Mouse (Mus musculus) liver, embryonic 12.5 days (tissue): ENCODE data around the gene Parm1. TPM values are rescaled to one million over a fixed set of nuclear protein-coding genes. Genes with fewer than 3 reads are reported as not detected.

Experiments
- ATAC-seq: fragments of 200-750 bp; cut with Nextera tagmentation; 2 replicates; pipeline ENCODE4 v1.8.0; 2017; ENCODE audit warnings: moderate number of reproducible peaks, mild to moderate bottlenecking, moderate library complexity
- H3K27ac ChIP-seq: fragments of 300-500 bp; sonication (generic); 2 replicates; pipeline ENCODE4 v1.5.1; 2016; ENCODE audit warnings: mild to moderate bottlenecking
- H3K27me3 ChIP-seq: fragments of 300-500 bp; sonication (generic); replicated peaks from 2 replicates; pipeline ENCODE4 v1.6.1; 2016; ENCODE audit warnings: mild to moderate bottlenecking, moderate library complexity
- H3K36me3 ChIP-seq: fragments of 300-500 bp; sonication (generic); 2 replicates; pipeline ENCODE4 v1.6.1; 2016; ENCODE audit warnings: mild to moderate bottlenecking, moderate library complexity
- H3K4me1 ChIP-seq: fragments of 300-500 bp; sonication (generic); 2 replicates; pipeline ENCODE4 v1.6.1; 2016
- H3K4me2 ChIP-seq: fragments of 300-500 bp; sonication (generic); 2 replicates; pipeline ENCODE4 v1.6.1; 2016; ENCODE audit warnings: mild to moderate bottlenecking, moderate library complexity
- H3K4me3 ChIP-seq: fragments of 300-500 bp; sonication (generic); 2 replicates; pipeline ENCODE4 v1.5.1; 2016; ENCODE audit warnings: mild to moderate bottlenecking, moderate library complexity
- H3K9ac ChIP-seq: fragments of 300-500 bp; sonication (generic); 2 replicates; pipeline ENCODE4 v1.6.1; 2016; ENCODE audit warnings: mild to moderate bottlenecking, moderate library complexity
- H3K9me3 ChIP-seq: fragments of 300-500 bp; sonication (generic); replicated peaks from 2 replicates; pipeline ENCODE4 v1.6.1; 2016; ENCODE audit warnings: mild to moderate bottlenecking, moderate library complexity
- WGBS: fragments of 180-500 bp; shearing (Covaris S2); methylation state at CpG from one replicate; pipeline ENCODE4 v1.1.7; 2016; ENCODE audit not compliant: insufficient replicate concordance; 5-methylcytosine and 5-hydroxymethylcytosine counted together
- polyA plus RNA-seq: library from polyadenylated mRNA; unstranded; fragments of >200 nt; fragmentation: Nextera tagmentation; extraction: Ambion mirVana; gene quantifications from 2 replicates; pipeline ENCODE4 v1.2.1, GENCODE M21; 2016

Parm1 gene
- polyA plus RNA-seq, 1 experiment from 2014 or later = 2.6 TPM

GRCm38 (mm10) chr5:91611589-91611988 lies 94.2 kb downstream of the Parm1 start:
- H3K9ac ChIP-seq = no peak overlapping the region
- H3K9me3 ChIP-seq = no peaks in the 10 kb centered on the region
- ATAC-seq = no peak
- H3K36me3 ChIP-seq = no peaks in the 10 kb centered on the region
- H3K4me2 ChIP-seq = no peak overlapping the region
- WGBS = 67% methylated on average over 3 of the region's 3 CpGs
- H3K4me1 ChIP-seq = no peaks in the 10 kb centered on the region
- H3K4me3 ChIP-seq = no peak overlapping the region
- no peak overlapping the region for H3K27ac ChIP-seq
- H3K27me3 ChIP-seq = no peaks in the 10 kb centered on the region

DNA sequence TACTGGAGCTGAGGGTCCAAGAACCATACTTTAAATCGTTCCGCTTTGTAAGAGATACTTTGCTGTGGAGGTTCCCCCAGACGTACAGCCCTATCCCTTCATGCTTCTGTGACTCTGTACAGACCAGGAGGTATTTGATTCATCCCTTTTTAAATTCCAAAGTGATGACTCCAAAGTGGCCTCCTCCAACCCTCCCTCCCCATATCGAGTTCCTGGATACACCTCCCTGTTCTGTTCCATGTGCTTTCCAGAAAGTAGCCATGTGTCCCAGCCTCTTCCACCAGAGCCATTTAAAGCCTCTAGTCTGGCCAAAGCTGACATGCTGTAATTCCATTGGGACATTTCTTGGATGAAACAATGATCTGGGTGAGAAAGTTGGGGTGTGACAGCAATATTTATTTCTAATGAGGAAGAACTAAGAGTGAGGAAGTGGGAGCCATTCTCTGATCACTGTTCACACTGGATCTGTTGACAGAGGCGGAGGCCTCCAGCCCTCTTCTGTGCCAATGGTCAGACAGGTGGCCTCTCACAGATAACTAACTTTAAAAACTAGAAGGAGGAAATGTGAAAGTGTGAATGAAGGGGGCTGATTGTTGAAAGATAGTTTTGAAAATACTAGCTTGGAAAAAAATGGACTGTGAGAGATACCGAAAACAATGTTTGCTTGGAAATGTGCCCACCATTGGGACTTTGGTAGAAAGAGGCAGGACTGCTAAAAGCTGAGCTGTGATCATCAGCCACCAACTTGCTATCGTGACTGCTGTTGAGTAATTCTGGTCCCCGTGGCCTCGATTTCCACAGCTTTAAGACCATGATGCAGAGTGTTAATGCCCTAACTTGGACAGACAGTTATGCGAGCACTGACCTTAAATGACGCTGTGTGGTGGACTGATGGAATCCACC lies 100.2 kb downstream of the Parm1 start:
- no peak for ATAC-seq
- H3K9me3 ChIP-seq = no peaks in the 10 kb centered on the region
- H3K27me3 ChIP-seq = no peaks in the 10 kb centered on the region
- H3K4me3 ChIP-seq = no peak overlapping the region
- H3K36me3 ChIP-seq = no peaks in the 10 kb centered on the region
- H3K27ac ChIP-seq = no peak overlapping the region
- 72% methylated on average over 11 of the region's 11 CpGs for WGBS
- no peak overlapping the region for H3K9ac ChIP-seq
- H3K4me2 ChIP-seq = no peak overlapping the region
- peaks cover 5% of the 10 kb centered on the region; the same call in 1 of the 2 replicates for H3K4me1 ChIP-seq

DNA sequence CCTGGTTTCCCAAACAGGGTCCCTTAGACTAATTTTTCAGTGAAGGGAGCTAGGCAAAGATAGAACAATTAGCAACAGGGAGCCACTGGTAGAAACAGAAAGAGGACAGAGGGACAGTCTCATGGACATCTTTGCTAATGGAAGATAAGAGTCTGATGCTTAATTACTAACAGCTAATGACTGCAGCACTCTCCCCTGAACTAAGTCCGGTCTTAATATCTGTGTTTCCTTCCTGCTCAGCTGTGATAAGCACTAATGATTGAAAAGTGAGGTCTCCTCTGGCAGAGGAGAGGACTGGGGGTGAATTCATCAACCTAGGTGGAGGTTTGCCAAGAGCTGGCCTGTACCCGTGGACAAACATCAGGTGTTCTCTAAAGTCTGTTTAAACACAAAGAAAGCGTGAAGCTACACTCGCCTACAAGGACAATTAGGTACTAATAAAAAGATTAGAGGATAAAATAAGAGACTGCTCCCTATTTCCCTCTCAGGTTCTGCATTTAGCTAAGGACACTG lies 101.3 kb downstream of the Parm1 start:
- Histone ChIP-seq H3K27ac (no peak overlapping the region), H3K27me3 (no peaks in the 10 kb centered on the region), H3K9ac (no peak overlapping the region), H3K4me3 (no peak overlapping the region), H3K4me2 (no peak overlapping the region), H3K36me3 (no peaks in the 10 kb centered on the region), H3K4me1 (peaks cover 5% of the 10 kb centered on the region; the same call in 1 of the 2 replicates), H3K9me3 (no peaks in the 10 kb centered on the region)
- WGBS = 55% methylated on average over 4 of the region's 4 CpGs
- ATAC-seq = no peak

GRCm38 (mm10) chr5:91621197-91621596 lies 103.8 kb downstream of the Parm1 start:
- peaks cover 5% of the 10 kb centered on the region; the same call in 1 of the 2 replicates for H3K4me1 ChIP-seq
- H3K27me3 ChIP-seq = no peaks in the 10 kb centered on the region
- H3K36me3 ChIP-seq = no peaks in the 10 kb centered on the region
- H3K9ac ChIP-seq = no peak overlapping the region
- WGBS = 88% methylated on average over 6 of the region's 6 CpGs
- no peak overlapping the region for H3K4me2 ChIP-seq
- H3K27ac ChIP-seq = no peak overlapping the region
- ATAC-seq = no peak
- no peak overlapping the region for H3K4me3 ChIP-seq
- no peaks in the 10 kb centered on the region for H3K9me3 ChIP-seq

- ATAC-seq = no peak
- H3K27me3 ChIP-seq = no peaks in the 10 kb centered on the region
- H3K27ac ChIP-seq = no peak overlapping the region
- no peak overlapping the region for H3K4me3 ChIP-seq
- no peaks in the 10 kb centered on the region for H3K36me3 ChIP-seq
- H3K9ac ChIP-seq = no peak overlapping the region
- H3K4me1 ChIP-seq = no peaks in the 10 kb centered on the region
- H3K9me3 ChIP-seq = no peaks in the 10 kb centered on the region
- no peak overlapping the region for H3K4me2 ChIP-seq
- WGBS = 80% methylated on average over 7 of the region's 7 CpGs
Measured at GRCm38 (mm10) chr5:91626823-91627222, 109.4 kb downstream of the Parm1 start.

- ATAC-seq = no peak
Measured at GRCm38 (mm10) chr5:91629472-91629871, 112.1 kb downstream of the Parm1 start.

GRCm38 (mm10) chr5:91651330-91651729 lies 133.9 kb downstream of the Parm1 start:
- Histone ChIP-seq H3K4me1 (no peaks in the 10 kb centered on the region), H3K4me2 (no peak overlapping the region), H3K27ac (no peak overlapping the region), H3K4me3 (no peak overlapping the region), H3K9me3 (no peaks in the 10 kb centered on the region), H3K9ac (no peak overlapping the region), H3K36me3 (no peaks in the 10 kb centered on the region), H3K27me3 (no peaks in the 10 kb centered on the region)
- no peak for ATAC-seq
- WGBS = 80% methylated on average over 4 of the region's 4 CpGs

More at GRCm38 (mm10) chr5:91629472-91629871, 112.1 kb downstream of the Parm1 start:
- Histone ChIP-seq H3K4me2 (no peak overlapping the region), H3K9ac (no peak overlapping the region), H3K27ac (no peak overlapping the region), H3K27me3 (no peaks in the 10 kb centered on the region), H3K4me3 (no peak overlapping the region), H3K36me3 (no peaks in the 10 kb centered on the region), H3K4me1 (no peaks in the 10 kb centered on the region), H3K9me3 (no peaks in the 10 kb centered on the region)
- 59% methylated on average over 5 of the region's 5 CpGs for WGBS

DNA sequence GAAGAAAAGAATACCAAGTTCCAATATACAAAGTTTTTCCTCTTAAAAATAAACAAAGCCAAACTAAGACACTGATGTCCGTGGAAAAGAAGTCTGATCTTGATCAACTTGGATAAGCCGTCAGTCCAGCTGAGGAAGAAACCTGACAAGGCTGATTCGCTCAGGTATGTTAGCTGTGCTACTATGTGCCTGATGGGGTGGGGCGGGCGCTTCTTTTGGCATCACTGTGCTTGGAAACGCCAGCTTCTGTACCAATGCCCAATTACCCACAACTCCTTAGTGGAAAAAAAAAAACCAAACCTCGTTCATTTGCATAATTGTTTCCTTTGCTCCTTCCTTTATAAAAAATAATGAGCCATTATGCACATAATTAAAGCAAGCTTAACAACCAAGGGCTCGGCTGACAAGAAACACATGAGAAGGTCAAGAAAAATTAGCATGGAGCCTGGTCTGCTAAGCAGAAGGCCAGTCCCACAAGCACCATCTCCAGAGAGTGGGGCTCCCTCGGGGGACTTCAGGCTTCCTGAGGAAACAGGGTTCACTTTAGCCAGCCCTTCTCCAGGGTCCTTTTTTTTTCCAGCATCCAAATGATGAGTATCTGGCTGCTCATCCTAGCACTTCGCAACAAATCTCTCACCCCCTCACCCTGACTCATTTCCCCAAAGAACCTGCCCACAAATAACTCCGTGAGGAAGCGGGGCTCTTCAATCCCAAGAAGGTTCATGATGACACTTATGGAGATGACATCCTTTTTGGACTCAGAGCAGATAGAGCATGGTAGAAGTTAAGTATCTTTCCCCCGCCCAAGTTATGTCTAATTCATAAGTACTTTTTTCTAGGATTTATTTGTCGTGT lies 135.9 kb downstream of the Parm1 start:
- no peaks in the 10 kb centered on the region for H3K36me3 ChIP-seq
- no peak overlapping the region for H3K4me2 ChIP-seq
- H3K27me3 ChIP-seq = no peaks in the 10 kb centered on the region
- H3K9ac ChIP-seq = no peak overlapping the region
- no peak for ATAC-seq
- H3K4me3 ChIP-seq = no peak overlapping the region
- no peaks in the 10 kb centered on the region for H3K4me1 ChIP-seq
- H3K27ac ChIP-seq = no peak overlapping the region
- H3K9me3 ChIP-seq = no peaks in the 10 kb centered on the region
- 74% methylated on average over 14 of the region's 14 CpGs for WGBS

- H3K4me1 ChIP-seq = no peaks in the 10 kb centered on the region
- H3K9me3 ChIP-seq = no peaks in the 10 kb centered on the region
- 64% methylated on average over 3 of the region's 3 CpGs for WGBS
- no peak overlapping the region for H3K4me3 ChIP-seq
- no peak for ATAC-seq
- H3K27ac ChIP-seq = no peak overlapping the region
- no peaks in the 10 kb centered on the region for H3K36me3 ChIP-seq
- H3K27me3 ChIP-seq = no peaks in the 10 kb centered on the region
- no peak overlapping the region for H3K4me2 ChIP-seq
- H3K9ac ChIP-seq = no peak overlapping the region
Measured at GRCm38 (mm10) chr5:91654331-91655048, 137.1 kb downstream of the Parm1 start.

DNA sequence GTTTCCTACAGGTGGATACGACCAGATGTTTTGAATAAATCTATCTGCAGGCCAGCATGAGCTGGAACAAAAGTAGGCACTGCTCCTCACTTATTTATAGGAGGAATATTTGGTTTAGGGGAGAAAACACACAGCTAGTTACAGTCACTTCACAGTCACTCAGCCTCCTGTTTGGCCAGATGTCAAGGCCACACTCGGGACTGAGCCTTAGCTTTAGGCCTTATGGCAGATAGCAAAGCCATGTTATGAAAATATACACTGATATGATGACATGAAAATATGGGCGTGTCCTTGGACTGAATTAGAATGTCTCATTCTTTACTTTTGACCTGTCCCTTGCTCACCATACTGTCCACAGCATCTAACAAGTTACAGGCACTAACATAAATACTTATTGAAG lies 137.8 kb downstream of the Parm1 start:
- no peak for ATAC-seq
- Histone ChIP-seq H3K27ac (no peak overlapping the region), H3K4me1 (no peaks in the 10 kb centered on the region), H3K4me3 (no peak overlapping the region), H3K4me2 (no peak overlapping the region), H3K9ac (no peak overlapping the region), H3K27me3 (no peaks in the 10 kb centered on the region), H3K9me3 (no peaks in the 10 kb centered on the region), H3K36me3 (no peaks in the 10 kb centered on the region)
- WGBS = 56% methylated on average over 3 of the region's 3 CpGs

DNA sequence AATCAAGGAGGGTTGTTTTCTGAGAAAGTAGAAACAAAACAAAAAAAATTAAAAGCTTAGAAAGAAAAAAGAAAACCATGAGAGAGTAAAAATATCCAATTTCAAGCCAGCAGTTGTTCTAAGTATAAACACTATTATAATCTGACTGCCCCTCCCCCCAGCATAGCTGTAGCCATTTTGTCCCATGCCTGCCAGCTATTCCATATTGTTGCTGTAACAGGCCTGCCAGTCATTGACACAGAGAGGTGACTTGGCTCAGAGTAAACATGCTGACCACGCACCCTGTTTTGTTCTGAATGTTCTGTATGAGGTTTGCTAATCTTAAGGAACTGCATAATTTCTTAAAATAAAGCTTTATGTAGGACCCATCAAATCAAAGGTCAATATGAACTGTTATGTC lies 145.3 kb downstream of the Parm1 start:
- Histone ChIP-seq H3K36me3 (no peaks in the 10 kb centered on the region), H3K27me3 (no peaks in the 10 kb centered on the region), H3K9me3 (no peaks in the 10 kb centered on the region), H3K4me3 (no peak overlapping the region), H3K9ac (no peak overlapping the region), H3K4me1 (no peaks in the 10 kb centered on the region), H3K4me2 (no peak overlapping the region), H3K27ac (no peak overlapping the region)
- WGBS = 67% methylated on average over 1 of the region's 1 CpGs
- no peak for ATAC-seq
